Mouse (Mus musculus) olfactory bulb, adult 2 months (tissue): ENCODE data around the gene Ttc28.

Experiments used
- CTCF ChIP-seq: fragments of 200-500 bp; IDR thresholded peaks from 2 replicates; pipeline ENCODE4 v1.5.1; 2012; ENCODE audit warnings: low read depth, mild to moderate bottlenecking, low read length, moderate library complexity; ENCODE audit not compliant: insufficient read depth
- POLR2A ChIP-seq: fragments of 200-500 bp; IDR thresholded peaks from 2 replicates; pipeline ENCODE4 v1.6.1; 2012; ENCODE audit warnings: mild to moderate bottlenecking, low read depth, low read length, moderate library complexity; ENCODE audit not compliant: insufficient read depth

DNA sequence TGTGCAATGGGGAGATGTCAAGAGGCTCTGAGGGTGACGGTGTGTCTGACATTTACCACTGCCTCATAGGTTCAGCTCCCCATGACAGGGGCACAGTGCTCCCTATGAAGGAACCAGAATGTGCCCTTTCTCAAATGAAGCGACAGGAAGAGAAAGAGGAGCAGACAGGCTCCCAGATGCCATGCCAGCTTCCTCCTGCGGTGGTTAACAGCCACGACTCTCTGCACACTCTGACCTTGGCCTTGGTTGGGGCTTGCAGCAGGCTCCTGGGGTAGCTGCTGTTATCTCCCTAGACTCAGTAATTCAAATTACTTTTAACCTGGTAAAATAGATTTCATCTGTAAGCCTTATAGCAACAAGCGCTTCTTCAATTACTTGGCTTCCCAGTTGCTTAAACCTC, 196.2 kb downstream of the Ttc28 start:
- TF ChIP-seq CTCF (no peak), POLR2A (no peak)
